Mouse (Mus musculus): Measurements from ENCODE around the gene Ndufs2. TPM values are rescaled to one million over a fixed set of nuclear protein-coding genes. Genes with fewer than 3 reads are reported as not detected.
A peak's percentile ranks its signal among the peaks of the same experiment; 100 is the strongest.
"Not testable (repeated sequence)": the region's sequence is repeated elsewhere in the genome, so short reads cannot be mapped to it uniquely, and the experiment has no call there.

Ndufs2 gene
- polyA plus RNA-seq, 1 experiment from 2014 or later = 216 TPM

DNA sequence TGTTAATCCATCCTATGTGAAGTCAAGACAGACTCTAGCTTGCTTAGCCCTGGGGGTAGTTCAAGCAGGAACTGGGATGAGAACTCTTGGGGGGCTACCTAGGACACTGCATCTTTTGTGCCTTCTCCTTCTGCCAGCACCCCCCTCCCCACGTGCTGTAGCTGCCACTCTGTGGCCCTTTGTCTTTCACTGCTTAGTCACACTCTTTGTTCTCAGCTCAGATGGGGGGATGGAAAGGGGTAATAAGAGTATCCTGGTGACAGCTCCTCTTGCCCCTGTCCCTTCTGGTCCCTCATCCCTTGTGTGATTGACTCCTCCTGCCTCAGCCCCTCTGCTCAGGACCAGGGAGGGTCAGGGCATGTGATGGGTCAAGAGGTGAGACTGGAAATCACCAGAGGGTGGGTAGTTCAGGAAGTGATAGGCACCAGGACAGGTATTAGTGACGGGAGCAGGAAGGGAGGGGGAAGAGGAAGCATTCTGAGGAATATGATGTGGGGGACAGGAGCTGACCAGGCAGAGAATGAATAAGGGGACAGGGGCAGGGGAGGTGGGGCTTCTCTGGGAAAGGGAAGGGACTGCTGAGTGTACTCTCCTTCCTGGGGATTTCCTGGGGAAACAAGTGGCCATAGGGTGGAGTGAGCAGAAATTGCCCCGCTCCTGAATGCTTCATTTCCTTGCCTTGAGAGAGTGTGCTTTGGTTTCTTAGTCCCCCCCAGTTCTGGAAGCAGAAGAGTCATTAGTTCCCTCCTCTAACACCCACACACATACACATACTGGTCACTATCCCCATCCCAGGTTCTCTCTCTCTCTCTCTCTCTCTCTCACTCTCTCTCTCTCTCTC lies 2.6 kb downstream of the Ndufs2 start:
- 30% methylated on average over 3 of the region's 3 CpGs for WGBS
- Histone ChIP-seq H3K9me3 (replicated peaks) (no peaks in the 10 kb centered on the region), H3K4me2 (no peak overlapping the region), H3K27me3 (no peaks in the 10 kb centered on the region), H3K27ac (no peak overlapping the region), H3K4me1 (peaks cover 61% of the 10 kb centered on the region), H3K36me3 (ENCODE audit: poor library complexity, severe bottlenecking) (peaks cover 15% of the 10 kb centered on the region), H3K4me3 (no peak overlapping the region), H3K9ac (no peak overlapping the region)
- no peak for ATAC-seq

DNA sequence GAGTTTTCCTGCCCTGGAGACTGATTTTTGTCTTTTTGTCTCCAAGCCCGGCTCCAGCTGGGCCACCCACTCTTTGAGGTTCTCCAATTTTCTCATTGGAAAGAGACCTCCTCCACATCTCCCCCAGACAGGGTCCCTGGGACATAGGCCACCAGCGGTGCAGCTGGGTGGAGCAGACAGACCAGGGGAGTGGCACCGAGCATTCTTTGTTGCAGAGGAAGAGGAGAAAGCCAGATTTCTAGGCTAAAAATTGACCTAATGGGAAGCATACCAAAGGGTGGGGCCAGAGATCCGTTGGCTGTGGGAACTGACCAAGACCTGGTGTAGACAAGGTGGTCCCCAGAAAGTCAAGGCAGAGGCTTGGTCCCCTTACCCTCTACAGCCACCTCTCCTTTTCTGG lies 3.3 kb downstream of the Ndufs2 start:
- H3K4me2 ChIP-seq = peak overlapping the region; percentile 73
- 0 out of 2 replicates have a peak overlapping the region, but pooled peaks have one; percentile 17 for H3K27ac ChIP-seq
- no peaks in the 10 kb centered on the region for H3K9me3 ChIP-seq (replicated peaks)
- peak overlapping the region; percentile 38; the same call in 1 of the 2 replicates for H3K9ac ChIP-seq
- no peak for ATAC-seq
- peaks cover 61% of the 10 kb centered on the region for H3K4me1 ChIP-seq
- 0 out of 2 replicates have a peak overlapping the region, but pooled peaks have one; percentile 75 for H3K4me3 ChIP-seq
- H3K36me3 ChIP-seq (ENCODE audit: poor library complexity, severe bottlenecking) = peaks cover 22% of the 10 kb centered on the region
- 28% methylated on average over 4 of the region's 4 CpGs for WGBS
- no peaks in the 10 kb centered on the region for H3K27me3 ChIP-seq

DNA sequence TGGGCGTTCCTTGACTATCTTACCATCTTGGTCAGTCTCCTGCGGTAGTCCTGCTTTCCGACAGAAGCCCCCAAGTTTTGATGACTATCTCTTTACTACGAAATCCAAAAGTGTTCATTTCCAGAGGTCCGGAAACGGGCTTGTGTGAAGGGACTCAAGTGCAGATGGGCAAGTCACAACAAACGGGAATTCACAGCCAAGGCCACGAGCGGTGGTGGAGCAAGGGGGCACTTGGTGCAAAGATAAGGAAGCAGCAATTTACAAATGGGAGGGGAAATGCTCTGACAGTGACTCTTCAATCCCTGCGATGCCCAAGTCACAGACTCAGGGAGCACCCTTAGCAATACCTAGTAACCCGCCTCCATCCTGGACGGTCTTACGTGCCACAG lies 3.7 kb downstream of the Ndufs2 start:
- ATAC-seq = peak; percentile 2; the same call in 1 of the 2 replicates
- Histone ChIP-seq H3K4me3 (peak overlapping the region; percentile 75), H3K36me3 (ENCODE audit: poor library complexity, severe bottlenecking) (peaks cover 27% of the 10 kb centered on the region), H3K27ac (peak overlapping the region; percentile 55), H3K27me3 (no peaks in the 10 kb centered on the region), H3K9me3 (replicated peaks) (no peaks in the 10 kb centered on the region), H3K4me1 (peaks cover 58% of the 10 kb centered on the region), H3K4me2 (peak overlapping the region; percentile 73), H3K9ac (peak overlapping the region; percentile 38)
- 17% methylated on average over 13 of the region's 13 CpGs for WGBS

DNA sequence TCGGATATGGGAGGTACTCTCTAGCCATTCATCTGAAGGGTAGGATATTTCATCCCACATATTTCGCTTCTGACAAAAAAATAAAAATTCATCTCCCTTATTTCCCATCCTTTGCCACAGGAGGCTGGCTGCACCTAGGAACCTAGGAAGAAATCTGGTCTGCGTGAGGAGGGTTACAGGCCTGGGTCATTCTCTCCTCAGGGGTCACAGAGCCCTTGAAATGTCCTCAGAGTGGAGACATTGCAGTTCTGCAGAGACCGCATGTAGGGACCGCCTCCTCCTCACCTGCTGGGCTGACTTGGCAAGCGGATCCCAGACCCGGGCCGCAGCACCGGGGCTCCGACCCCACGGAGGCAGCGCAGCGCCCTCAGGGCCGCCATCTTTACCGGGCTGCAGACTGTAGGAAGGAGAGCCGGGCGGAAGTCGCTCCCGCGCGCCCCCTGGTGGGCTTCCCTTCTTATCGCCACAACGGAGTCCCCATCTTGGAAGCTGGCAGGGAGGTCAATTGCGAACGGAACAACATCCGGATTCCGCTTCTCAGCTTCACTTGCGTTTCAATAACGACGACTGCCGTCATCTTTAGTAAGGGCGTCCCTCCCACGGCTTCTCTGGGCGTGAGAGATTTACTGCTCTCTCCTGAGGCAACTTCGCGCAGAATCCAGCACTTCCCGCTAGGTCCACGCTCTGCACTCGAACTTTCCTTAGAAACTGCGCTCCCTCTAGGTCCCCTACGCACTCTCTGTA lies 4.3 kb downstream of the Ndufs2 start:
- under 1% methylated on average over 41 of the region's 41 CpGs for WGBS
- H3K4me1 ChIP-seq = peaks cover 53% of the 10 kb centered on the region

DNA sequence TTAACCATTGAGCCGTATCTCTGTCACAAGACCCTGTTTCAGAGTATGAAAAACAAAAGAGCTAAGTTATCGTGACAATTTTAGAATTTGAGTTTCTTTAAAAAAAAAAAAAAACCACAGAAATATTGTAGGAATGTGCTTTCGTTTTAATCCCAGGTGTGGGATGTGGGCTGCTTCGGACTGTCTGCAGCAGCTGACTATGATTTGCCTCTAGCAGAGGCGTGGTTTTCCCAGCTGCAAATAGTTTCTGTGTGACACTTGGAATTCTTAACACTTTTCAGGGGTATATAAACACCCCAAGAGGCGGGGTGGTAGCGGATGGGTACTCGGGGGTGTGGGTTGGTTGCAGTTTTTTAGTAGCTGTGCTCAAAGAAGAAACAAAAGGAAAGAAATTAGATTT lies 5.8 kb downstream of the Ndufs2 start:
- no peak for ATAC-seq
- H3K4me3 ChIP-seq = no peak overlapping the region
- H3K9me3 ChIP-seq (replicated peaks) = no peaks in the 10 kb centered on the region
- no peak overlapping the region for H3K27ac ChIP-seq
- H3K4me2 ChIP-seq = no peak overlapping the region; the same call in 1 of the 2 replicates
- no peak overlapping the region for H3K9ac ChIP-seq
- peaks cover 37% of the 10 kb centered on the region for H3K4me1 ChIP-seq
- H3K36me3 ChIP-seq (ENCODE audit: poor library complexity, severe bottlenecking) = peaks cover 47% of the 10 kb centered on the region
- no peaks in the 10 kb centered on the region for H3K27me3 ChIP-seq
- 96% methylated on average over 8 of the region's 8 CpGs for WGBS

More for the DNA sequence above, 4.3 kb downstream of the Ndufs2 start:
- H3K9me3 ChIP-seq (replicated peaks) = no peaks in the 10 kb centered on the region
- peak overlapping the region; percentile 73 for H3K4me2 ChIP-seq
- peaks cover 31% of the 10 kb centered on the region for H3K36me3 ChIP-seq (ENCODE audit: poor library complexity, severe bottlenecking)
- peak; percentile 93 for ATAC-seq
- peak overlapping the region; percentile 62 for H3K27ac ChIP-seq
- peak overlapping the region; percentile 87 for H3K9ac ChIP-seq
- peak overlapping the region; percentile 75 for H3K4me3 ChIP-seq
- no peaks in the 10 kb centered on the region for H3K27me3 ChIP-seq

DNA sequence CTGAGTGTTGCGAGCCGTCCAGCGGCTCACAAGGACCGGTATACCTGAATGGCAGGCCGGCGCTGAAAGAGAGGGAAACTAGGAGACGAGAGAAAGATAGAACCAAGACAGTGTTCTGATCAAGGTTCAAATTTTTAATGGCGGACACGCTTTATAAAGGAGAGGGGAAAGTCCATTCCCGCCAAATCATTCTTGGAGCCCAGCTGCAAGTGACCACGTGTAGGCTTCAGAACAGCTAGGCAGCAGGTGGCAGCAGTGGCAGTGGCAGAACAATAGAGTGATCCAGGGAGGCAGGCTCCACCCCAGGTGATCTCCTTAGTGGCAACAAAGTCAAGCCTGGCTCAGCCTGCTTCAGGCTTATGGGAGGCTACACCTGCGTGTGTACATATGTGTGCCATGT lies 9.2 kb downstream of the Ndufs2 start:
- H3K4me3 ChIP-seq; H3K27ac ChIP-seq; H3K27me3 ChIP-seq; H3K9me3 ChIP-seq (replicated peaks); H3K9ac ChIP-seq; ATAC-seq; H3K4me2 ChIP-seq: not testable (repeated sequence)
- WGBS = 80% methylated on average over 12 of the region's 12 CpGs
- peaks cover 81% of the 10 kb centered on the region for H3K36me3 ChIP-seq (ENCODE audit: poor library complexity, severe bottlenecking)
- H3K4me1 ChIP-seq = peaks cover 12% of the 10 kb centered on the region

DNA sequence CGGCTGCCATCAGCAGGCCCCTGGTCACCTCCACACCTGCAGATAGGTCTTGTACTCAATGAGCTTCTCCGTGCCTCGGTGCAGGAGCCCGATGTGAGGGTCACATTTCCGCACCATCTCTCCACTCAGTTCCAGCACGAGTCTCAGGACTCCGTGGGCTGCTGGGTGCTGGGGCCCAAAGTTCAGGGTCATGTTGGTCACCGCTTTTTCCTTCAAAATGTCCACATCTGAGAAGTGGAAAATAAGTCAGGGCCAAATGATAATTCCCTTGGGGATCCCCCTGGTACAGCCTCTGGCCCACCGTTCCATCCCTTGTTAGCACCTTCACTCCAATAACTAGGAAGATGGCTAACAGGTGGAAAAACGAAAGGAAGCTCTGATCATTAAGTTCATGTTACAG lies 10.3 kb downstream of the Ndufs2 start:
- Histone ChIP-seq H3K4me3 (no peak overlapping the region), H3K4me1 (peaks cover 6% of the 10 kb centered on the region), H3K36me3 (ENCODE audit: poor library complexity, severe bottlenecking) (peaks cover 90% of the 10 kb centered on the region), H3K27me3 (no peaks in the 10 kb centered on the region), H3K27ac (no peak overlapping the region), H3K4me2 (no peak overlapping the region), H3K9ac (peak overlapping the region; percentile 16; the same call in 1 of the 2 replicates), H3K9me3 (replicated peaks) (no peaks in the 10 kb centered on the region)
- ATAC-seq = no peak
- WGBS = 94% methylated on average over 10 of the region's 10 CpGs

DNA sequence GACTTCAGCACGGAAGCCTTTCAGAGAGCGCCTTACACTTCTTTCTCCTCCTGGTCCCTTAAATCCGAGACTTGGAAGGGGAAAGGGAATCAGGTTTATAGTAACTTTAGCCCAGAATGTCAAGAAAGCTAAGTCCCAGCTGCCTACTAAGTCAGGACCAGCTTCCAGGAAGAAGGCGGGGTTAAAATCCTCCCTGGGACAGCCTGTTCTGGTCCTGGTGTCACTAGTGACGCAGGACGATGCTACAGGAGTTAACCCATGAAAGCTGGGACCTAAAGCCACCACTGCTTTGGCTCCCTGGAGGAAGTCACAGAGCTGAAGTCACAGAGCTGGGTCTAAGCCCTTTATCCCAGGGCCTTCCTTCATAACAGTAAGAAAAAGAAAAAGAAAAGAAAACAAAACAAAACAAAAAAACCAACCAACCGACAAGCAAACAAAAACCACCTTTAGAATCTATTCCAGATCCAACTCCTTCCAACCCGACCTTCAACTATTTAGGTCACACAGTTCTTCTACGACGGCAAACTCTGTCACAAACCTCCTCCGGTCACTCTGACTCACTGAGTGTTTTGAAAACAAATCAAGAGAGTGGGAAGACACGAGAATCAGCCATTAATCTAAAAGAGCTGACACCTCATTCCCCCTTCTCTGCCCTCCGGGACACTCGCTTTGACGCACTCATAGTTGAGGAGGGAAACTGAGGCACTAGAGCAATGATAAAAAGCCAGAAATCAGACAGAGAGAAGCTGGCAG lies 11.0 kb downstream of the Ndufs2 start:
- H3K4me3 ChIP-seq = no peak overlapping the region
- H3K9me3 ChIP-seq (replicated peaks) = no peaks in the 10 kb centered on the region
- no peaks in the 10 kb centered on the region for H3K4me1 ChIP-seq
- ATAC-seq = no peak
- 83% methylated on average over 15 of the region's 15 CpGs for WGBS
- peaks cover 94% of the 10 kb centered on the region for H3K36me3 ChIP-seq (ENCODE audit: poor library complexity, severe bottlenecking)
- peak overlapping the region; percentile 16; the same call in 1 of the 2 replicates for H3K9ac ChIP-seq
- no peak overlapping the region for H3K4me2 ChIP-seq
- H3K27ac ChIP-seq = no peak overlapping the region
- H3K27me3 ChIP-seq = no peaks in the 10 kb centered on the region

DNA sequence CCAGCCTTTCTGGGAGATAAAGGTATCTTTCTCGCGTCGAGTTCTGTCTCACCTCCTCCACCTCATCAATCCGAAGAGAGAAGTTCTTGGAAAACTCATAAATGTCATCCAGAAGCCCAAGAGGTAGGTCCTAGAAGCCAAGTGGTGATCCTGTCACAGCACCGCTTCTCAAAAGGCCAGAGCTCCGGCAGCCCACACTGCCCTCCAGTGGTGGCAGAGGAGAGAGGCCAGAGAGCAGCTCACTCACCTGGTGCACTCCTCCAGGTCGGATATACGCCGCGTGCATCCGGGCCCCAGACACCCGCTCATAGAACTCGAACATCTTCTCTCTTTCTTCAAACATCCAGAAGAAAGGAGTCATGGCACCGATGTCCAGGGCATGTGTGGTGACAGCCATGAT lies 12.7 kb downstream of the Ndufs2 start:
- H3K36me3 ChIP-seq (ENCODE audit: poor library complexity, severe bottlenecking) = peaks cover 98% of the 10 kb centered on the region
- WGBS = 72% methylated on average over 14 of the region's 14 CpGs
- H3K4me2 ChIP-seq = no peak overlapping the region
- H3K4me3 ChIP-seq = no peak overlapping the region
- ATAC-seq = no peak
- H3K27me3 ChIP-seq = no peaks in the 10 kb centered on the region
- no peak overlapping the region for H3K9ac ChIP-seq
- H3K4me1 ChIP-seq = no peaks in the 10 kb centered on the region
- H3K9me3 ChIP-seq (replicated peaks) = no peaks in the 10 kb centered on the region
- no peak overlapping the region for H3K27ac ChIP-seq

DNA sequence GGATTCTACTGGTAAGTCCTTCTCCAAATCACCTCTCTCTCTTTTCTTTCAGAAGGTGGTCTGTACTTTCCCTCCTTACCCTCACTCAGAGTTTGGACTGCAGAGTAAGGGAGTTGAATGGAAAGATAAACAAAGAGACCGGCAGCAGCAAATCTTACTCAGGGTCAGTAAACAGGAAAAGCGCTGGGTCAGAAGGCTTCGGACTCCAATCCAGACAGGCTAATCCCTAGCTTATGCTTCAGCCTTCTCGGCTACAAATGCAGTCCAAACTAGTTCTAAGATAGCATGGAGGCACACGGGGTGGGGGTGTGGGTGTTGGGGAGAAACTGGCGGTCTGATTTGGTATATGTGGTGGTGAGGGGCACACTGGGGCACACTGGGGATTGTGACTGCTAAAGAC lies 13.8 kb downstream of the Ndufs2 start:
- 80% methylated on average over 6 of the region's 6 CpGs for WGBS
- Histone ChIP-seq H3K9me3 (replicated peaks) (no peaks in the 10 kb centered on the region), H3K4me3 (no peak overlapping the region), H3K27me3 (no peaks in the 10 kb centered on the region), H3K4me2 (no peak overlapping the region), H3K36me3 (ENCODE audit: poor library complexity, severe bottlenecking) (peaks cover 91% of the 10 kb centered on the region), H3K27ac (no peak overlapping the region), H3K9ac (no peak overlapping the region), H3K4me1 (no peaks in the 10 kb centered on the region)
- no peak for ATAC-seq

DNA sequence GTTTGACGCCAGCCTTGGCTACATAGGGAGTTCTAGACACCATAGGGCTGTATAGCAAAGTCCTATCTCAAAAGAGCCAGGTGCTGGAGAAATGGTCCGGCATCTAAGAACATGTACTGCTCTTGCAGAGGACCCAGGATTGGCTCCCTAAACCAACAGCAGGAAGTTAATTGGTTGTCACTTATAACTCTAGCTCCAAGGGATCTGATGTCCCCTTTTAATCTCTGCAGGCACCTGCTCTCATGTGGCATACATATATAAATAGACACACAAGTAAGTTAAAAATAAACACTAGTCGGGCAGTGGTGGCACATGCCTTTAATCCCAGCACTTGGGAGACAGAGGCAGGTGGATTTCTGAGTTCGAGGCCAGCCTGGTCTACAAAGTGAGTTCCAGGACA lies 15.4 kb downstream of the Ndufs2 start:
- H3K27ac ChIP-seq = no peak overlapping the region
- no peak overlapping the region for H3K9ac ChIP-seq
- H3K4me3 ChIP-seq = no peak overlapping the region
- H3K4me2 ChIP-seq = no peak overlapping the region
- no peak for ATAC-seq
- WGBS = 90% methylated on average over 4 of the region's 4 CpGs
- H3K36me3 ChIP-seq (ENCODE audit: poor library complexity, severe bottlenecking) = peaks cover 76% of the 10 kb centered on the region
- no peaks in the 10 kb centered on the region for H3K9me3 ChIP-seq (replicated peaks)
- no peaks in the 10 kb centered on the region for H3K4me1 ChIP-seq
- no peaks in the 10 kb centered on the region for H3K27me3 ChIP-seq

DNA sequence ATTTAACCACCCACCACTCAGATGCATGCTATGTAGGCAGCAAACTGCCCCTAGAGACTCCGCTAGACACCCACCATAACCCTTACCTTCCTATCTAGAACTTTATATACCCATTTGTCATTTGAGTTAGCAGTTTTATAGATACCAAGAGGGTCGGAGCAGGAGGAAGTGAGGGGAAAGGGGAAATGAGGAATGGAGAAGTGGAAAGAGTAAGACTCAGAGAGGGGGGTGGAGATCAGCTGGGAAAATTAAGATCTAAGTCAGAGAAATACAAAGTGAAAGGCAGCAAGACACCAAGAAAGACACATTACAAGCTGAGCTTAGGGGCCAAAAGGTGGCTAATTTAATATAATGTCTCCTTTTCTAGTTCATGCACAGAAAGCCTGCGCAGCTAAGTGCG lies 16.6 kb downstream of the Ndufs2 start:
- Histone ChIP-seq H3K27me3 (no peaks in the 10 kb centered on the region), H3K27ac (no peak overlapping the region), H3K4me2 (no peak overlapping the region), H3K9ac (no peak overlapping the region), H3K36me3 (ENCODE audit: poor library complexity, severe bottlenecking) (peaks cover 63% of the 10 kb centered on the region), H3K4me1 (no peaks in the 10 kb centered on the region), H3K4me3 (no peak overlapping the region), H3K9me3 (replicated peaks) (no peaks in the 10 kb centered on the region)
- WGBS = 94% methylated on average over 4 of the region's 4 CpGs
- ATAC-seq = no peak
